Mouse (Mus musculus): ENCODE data around the gene Suds3. TPM values are rescaled to one million over a fixed set of nuclear protein-coding genes. Genes with fewer than 3 reads are reported as not detected.
A peak's percentile ranks its signal among the peaks of the same experiment; 100 is the strongest.

The Suds3 gene
- total RNA-seq, 2 experiments from 2014 or later, result 112 to 130 TPM

- peak in 1 of 2 experiments; percentile 63 for DNase-seq (ENCODE audit: low spot score in 2 of 2)
- Histone ChIP-seq H3K27ac (peak overlapping the region; percentile 80), H3K4me3 (no peak overlapping the region)
- peak; percentile 46 for TF ChIP-seq CTCF (conservative IDR thresholded peaks at IDR 0.05)
Observed at GRCm38 (mm10) chr5:117147187-117148095, 31.5 kb upstream of the Suds3 start.

DNA sequence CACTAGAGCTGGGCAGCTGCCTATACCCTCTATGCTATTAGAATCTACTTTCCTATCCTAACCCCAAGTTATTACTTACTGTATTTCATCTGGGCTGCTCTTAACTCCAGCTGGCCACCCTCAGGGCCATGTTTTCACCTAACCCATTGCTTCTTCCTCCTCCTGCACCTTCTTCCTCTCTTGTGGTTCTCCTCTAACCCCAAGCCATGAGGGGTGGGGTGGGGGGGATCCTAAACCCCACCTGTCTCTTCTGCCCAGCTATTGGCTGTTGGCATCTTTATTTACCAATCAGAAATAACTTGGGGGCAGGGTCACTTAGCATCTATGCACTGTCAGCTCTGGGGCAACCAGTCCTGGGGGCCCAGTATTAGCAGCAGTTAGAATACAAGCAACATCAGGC, 30.3 kb upstream of the Suds3 start:
- no peak overlapping the region for H3K4me3 ChIP-seq
- TF ChIP-seq CTCF (conservative IDR thresholded peaks at IDR 0.05), result no peak
- no peak for DNase-seq (ENCODE audit: low spot score in 2 of 2)
- no peak overlapping the region for H3K27ac ChIP-seq

DNA sequence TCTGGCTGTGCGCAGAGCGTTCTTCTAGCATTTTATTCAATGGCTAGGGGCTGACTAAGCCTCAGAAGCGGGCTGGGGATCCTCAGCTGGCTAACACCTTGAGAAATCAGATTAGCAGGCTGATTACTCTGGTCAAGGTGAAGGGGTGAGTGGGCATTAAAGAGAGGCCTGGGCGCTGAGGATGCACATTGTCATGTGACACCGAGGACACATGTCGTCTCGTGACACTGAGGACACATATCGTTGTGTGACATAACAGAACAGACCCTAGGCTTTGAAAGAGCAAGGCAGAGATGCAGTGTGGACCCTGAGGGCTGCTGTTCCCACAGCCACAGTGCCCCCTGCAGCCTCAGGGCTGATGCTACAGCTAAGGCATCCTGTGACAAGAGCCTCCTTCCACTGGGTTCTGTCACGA, 27.8 kb upstream of the Suds3 start:
- DNase-seq (ENCODE audit: low spot score in 2 of 2), result no peak
- no peak overlapping the region for H3K4me3 ChIP-seq
- TF ChIP-seq CTCF (conservative IDR thresholded peaks at IDR 0.05), result peak; percentile 82
- H3K27ac ChIP-seq, result no peak overlapping the region

GRCm38 (mm10) chr5:117140374-117140773, 24.5 kb upstream of the Suds3 start:
- H3K4me3 ChIP-seq, result no peak overlapping the region
- no peak for TF ChIP-seq CTCF (conservative IDR thresholded peaks at IDR 0.05)
- no peak overlapping the region for H3K27ac ChIP-seq
- DNase-seq (ENCODE audit: low spot score in 2 of 2), result no peak

GRCm38 (mm10) chr5:117139822-117140221, 23.9 kb upstream of the Suds3 start:
- no peak overlapping the region for H3K27ac ChIP-seq
- H3K4me3 ChIP-seq, result no peak overlapping the region
- peak; percentile 56 for TF ChIP-seq CTCF (conservative IDR thresholded peaks at IDR 0.05)

GRCm38 (mm10) chr5:117138295-117138988, 22.5 kb upstream of the Suds3 start:
- TF ChIP-seq CTCF (conservative IDR thresholded peaks at IDR 0.05), result no peak
- no peak for DNase-seq (ENCODE audit: low spot score in 2 of 2)
- Histone ChIP-seq H3K4me3 (no peak overlapping the region), H3K27ac (no peak overlapping the region)

More at GRCm38 (mm10) chr5:117139822-117140221, 23.9 kb upstream of the Suds3 start:
- DNase-seq (ENCODE audit: low spot score in 2 of 2), result no peak

GRCm38 (mm10) chr5:117137594-117137993, 21.7 kb upstream of the Suds3 start:
- TF ChIP-seq CTCF (conservative IDR thresholded peaks at IDR 0.05), result no peak
- Histone ChIP-seq H3K4me3 (no peak overlapping the region), H3K27ac (no peak overlapping the region)
- no peak for DNase-seq (ENCODE audit: low spot score in 2 of 2)

DNA sequence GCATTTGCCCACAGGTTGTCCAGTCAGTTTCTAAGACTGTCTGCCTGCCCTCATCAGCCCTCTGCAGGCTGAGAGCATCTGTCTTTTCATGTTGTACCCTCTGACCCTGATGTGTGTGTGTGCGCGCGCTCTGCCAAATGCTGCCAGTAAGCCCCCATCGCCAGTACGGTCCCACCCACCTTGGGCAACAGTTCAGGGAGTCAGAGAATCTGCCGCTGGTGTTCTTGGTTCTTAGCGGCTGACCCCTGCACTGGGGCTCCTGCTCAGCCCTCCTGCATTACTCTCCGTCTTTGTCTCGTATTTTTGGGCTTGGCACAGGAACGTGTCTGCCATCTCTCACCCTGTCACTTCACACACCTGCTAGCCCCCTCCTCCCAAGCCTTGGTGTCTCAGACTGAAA, 21.1 kb upstream of the Suds3 start:
- Histone ChIP-seq H3K27ac (no peak overlapping the region), H3K4me3 (no peak overlapping the region)
- no peak for DNase-seq (ENCODE audit: low spot score in 2 of 2)
- no peak for TF ChIP-seq CTCF (conservative IDR thresholded peaks at IDR 0.05)

DNA sequence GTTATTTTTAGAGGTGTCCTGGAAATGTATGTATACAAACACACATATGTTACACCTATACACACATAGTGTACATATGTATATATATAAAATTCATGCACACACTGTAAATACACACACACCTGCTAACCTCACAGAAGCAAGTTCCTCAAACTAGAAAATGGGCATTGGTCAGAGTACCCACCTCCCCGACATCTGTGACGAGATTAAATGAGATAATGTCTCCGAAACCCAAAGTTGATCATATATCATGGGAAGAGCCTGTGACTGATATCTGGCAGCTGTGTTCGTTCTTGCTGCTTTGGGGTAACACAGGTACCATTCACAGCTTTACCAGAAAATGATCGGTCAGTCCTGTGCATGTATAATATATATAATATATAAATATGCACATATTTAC, 20.7 kb upstream of the Suds3 start:
- no peak overlapping the region for H3K27ac ChIP-seq
- no peak for TF ChIP-seq CTCF (conservative IDR thresholded peaks at IDR 0.05)
- no peak overlapping the region for H3K4me3 ChIP-seq
- no peak for DNase-seq (ENCODE audit: low spot score in 2 of 2)

- H3K27ac ChIP-seq, result no peak overlapping the region
- DNase-seq (ENCODE audit: low spot score in 2 of 2), result no peak
- no peak for TF ChIP-seq CTCF (conservative IDR thresholded peaks at IDR 0.05)
- no peak overlapping the region for H3K4me3 ChIP-seq
Observed at GRCm38 (mm10) chr5:117135869-117136268, 20.0 kb upstream of the Suds3 start.

- DNase-seq (ENCODE audit: low spot score in 2 of 2), result no peak
- no peak for TF ChIP-seq CTCF (conservative IDR thresholded peaks at IDR 0.05)
- Histone ChIP-seq H3K4me3 (no peak overlapping the region), H3K27ac (no peak overlapping the region)
Observed at GRCm38 (mm10) chr5:117134889-117135456, 19.1 kb upstream of the Suds3 start.

- no peak overlapping the region for H3K4me3 ChIP-seq
- no peak overlapping the region for H3K27ac ChIP-seq
- TF ChIP-seq CTCF (conservative IDR thresholded peaks at IDR 0.05), result no peak
- no peak for DNase-seq (ENCODE audit: low spot score in 2 of 2)
Observed at GRCm38 (mm10) chr5:117134066-117134888, 18.4 kb upstream of the Suds3 start.

Measured in layer of hippocampus, adult 2 months (tissue).